In the genomic region with DNA sequence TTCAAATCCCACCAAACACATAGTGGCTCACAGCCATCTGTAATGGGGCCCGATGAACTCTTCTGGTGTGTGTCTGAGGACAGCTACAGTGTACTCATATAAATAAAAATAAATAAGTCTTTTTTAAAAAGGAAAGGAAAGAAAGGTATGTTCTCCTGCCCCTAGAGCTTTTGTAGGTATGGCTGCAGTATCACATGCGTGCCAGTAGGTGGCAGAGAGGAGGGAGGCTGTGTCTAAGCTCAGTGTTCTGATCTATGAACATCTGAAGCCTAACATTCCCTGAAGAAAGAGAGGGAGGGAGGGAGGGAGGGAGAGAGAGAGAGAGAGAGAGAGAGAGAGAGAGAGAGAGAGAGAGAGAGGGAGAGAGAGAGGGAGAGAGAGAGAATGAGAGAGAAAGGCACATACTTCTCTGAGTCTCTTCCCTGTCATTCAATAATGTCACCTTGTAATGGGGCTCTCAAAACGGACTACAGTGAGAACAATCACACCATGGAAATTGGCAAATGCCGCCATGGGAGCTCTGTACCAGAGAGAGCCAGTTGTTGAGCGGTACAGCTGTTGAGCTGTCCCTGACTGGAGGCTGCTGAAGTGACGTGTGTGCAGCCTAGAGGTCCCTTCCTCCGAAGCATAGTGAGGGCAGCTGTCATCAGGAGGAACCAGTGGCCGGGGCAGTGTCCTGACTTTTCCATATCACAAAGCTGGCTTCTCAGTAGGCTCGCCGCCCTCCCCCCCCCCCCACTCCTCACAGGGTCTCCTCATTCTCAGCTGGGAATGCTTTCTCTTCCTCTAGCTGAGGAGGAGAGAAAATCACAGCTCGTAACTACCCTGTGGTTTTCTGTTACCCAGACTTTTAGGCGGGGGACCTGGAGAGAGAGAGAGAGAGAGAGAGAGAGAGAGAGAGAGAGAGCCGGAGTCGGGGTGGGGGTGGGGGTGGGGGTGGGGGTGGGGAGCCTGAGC, we compare ENCODE assay signal across 7 mouse cellular contexts. TPM values are rescaled to one million over a fixed set of nuclear protein-coding genes. Genes with fewer than 3 reads are reported as not detected.
A peak's percentile ranks its signal among the peaks of the same experiment; 100 is the strongest.
DNase-seq lines count a peak whose midpoint lies in the region; ATAC-seq lines count a peak whose summit lies in the region.

No protein-coding gene starts in this region.

- no peaks in the 10 kb centered on the region; the same call in 1 of the 2 replicates for H3K4me1 ChIP-seq in embryonic facial prominence, embryonic 11.5 days (ENCODE audit: control insufficient read depth, insufficient read depth, low read length)
- peaks cover 8% of the 10 kb centered on the region for H3K4me1 ChIP-seq in hindbrain, embryonic 16.5 days (ENCODE audit: control insufficient read depth, insufficient read depth, low read depth, low read length)

- ATAC-seq in embryonic facial prominence, embryonic 11.5 days (replicated peaks; ENCODE audit: insufficient number of reproducible peaks, low FRiP score, low TSS enrichment, low read depth): peak; percentile 64; the same call in 1 of the 2 replicates
- peak; percentile 57; the same call in 1 of the 2 replicates for ATAC-seq in hindbrain, embryonic 16.5 days

- no peaks in the 10 kb centered on the region for H3K27me3 ChIP-seq in embryonic facial prominence, embryonic 11.5 days (ENCODE audit: control insufficient read depth, insufficient read depth, low read length)
- H3K27me3 ChIP-seq in hindbrain, embryonic 16.5 days (replicated peaks; ENCODE audit: control insufficient read depth, insufficient read depth, low read length): no peaks in the 10 kb centered on the region

- no peaks in the 10 kb centered on the region for H3K36me3 ChIP-seq in embryonic facial prominence, embryonic 11.5 days (replicated peaks; ENCODE audit: control insufficient read depth, insufficient read depth, low read depth, low read length)
- no peaks in the 10 kb centered on the region for H3K36me3 ChIP-seq in hindbrain, embryonic 16.5 days (ENCODE audit: control insufficient read depth, insufficient read depth, low read length)

- WGBS in embryonic facial prominence, embryonic 11.5 days: 24% methylated on average over 8 of the region's 14 CpGs
- 29% methylated on average over 10 of the region's 14 CpGs for WGBS in hindbrain, embryonic 16.5 days

- DNase-seq in urinary bladder, postnatal 25 days (ENCODE audit: low spot score): peak; percentile 30
- no peak for DNase-seq in urinary bladder, postnatal 36 days (ENCODE audit: low spot score in 2 of 2)
- DNase-seq in embryonic facial prominence, embryonic 11.5 days (ENCODE audit: low spot score): peak; percentile 64
- DNase-seq in mesoderm, embryonic 11.5 days (ENCODE audit: low read depth, low spot score): peak; percentile 67
- no peak for DNase-seq in right cerebral cortex, postnatal 4 days
- no peak for DNase-seq in MN1 (ENCODE audit: low spot score)

- H3K9me3 ChIP-seq in embryonic facial prominence, embryonic 11.5 days (replicated peaks; ENCODE audit: control insufficient read depth, low read length): no peaks in the 10 kb centered on the region
- no peaks in the 10 kb centered on the region for H3K9me3 ChIP-seq in hindbrain, embryonic 16.5 days (ENCODE audit: control insufficient read depth, low read length)

- H3K4me3 ChIP-seq in embryonic facial prominence, embryonic 11.5 days (ENCODE audit: low read depth, low read length): no peak overlapping the region
- H3K4me3 ChIP-seq in hindbrain, embryonic 16.5 days (ENCODE audit: low read length): no peak overlapping the region

- H3K27ac ChIP-seq in embryonic facial prominence, embryonic 11.5 days (replicated peaks; ENCODE audit: low read depth, low read length): peak overlapping the region; percentile 52
- no peak overlapping the region for H3K27ac ChIP-seq in hindbrain, embryonic 16.5 days (ENCODE audit: low read depth, low read length)

- H3K4me2 ChIP-seq in embryonic facial prominence, embryonic 11.5 days (ENCODE audit: low read depth, low read length): no peak overlapping the region
- H3K4me2 ChIP-seq in hindbrain, embryonic 16.5 days (ENCODE audit: low read length): no peak overlapping the region

- peak overlapping the region; percentile 25; the same call in 1 of the 2 replicates for H3K9ac ChIP-seq in embryonic facial prominence, embryonic 11.5 days (replicated peaks; ENCODE audit: low read length)
- H3K9ac ChIP-seq in hindbrain, embryonic 16.5 days (ENCODE audit: low read depth, low read length): no peak overlapping the region

RNA-seq across cellular contexts. Expression of gene Tifab, which starts 11.0 kb away (rescaled TPM):
- 0.36 and 0.38 TPM in 2 replicates for polyA plus RNA-seq in embryonic facial prominence, embryonic 11.5 days (2014; fragmentation: Nextera tagmentation; extraction: Ambion mirVana)
- 1.0 and 1.3 TPM in 2 replicates for polyA plus RNA-seq in hindbrain, embryonic 16.5 days (2015; fragmentation: Nextera tagmentation; extraction: Ambion mirVana)

RNA-seq across cellular contexts. Expression of gene H2afy, which starts 31.6 kb away (rescaled TPM):
- 628 and 651 TPM in 2 replicates for polyA plus RNA-seq in embryonic facial prominence, embryonic 11.5 days (2014; fragmentation: Nextera tagmentation; extraction: Ambion mirVana)
- 239 and 258 TPM in 2 replicates for polyA plus RNA-seq in hindbrain, embryonic 16.5 days (2015; fragmentation: Nextera tagmentation; extraction: Ambion mirVana)

Comparison
In these comparisons a context has a peak if more than half of its experiments do, and no peak if none do; other contexts are left out.
1. DNase-seq: peak in urinary bladder, postnatal 25 days (single experiment), embryonic facial prominence, embryonic 11.5 days (single experiment) and mesoderm, embryonic 11.5 days (single experiment); none in urinary bladder, postnatal 36 days (0 of 2), right cerebral cortex, postnatal 4 days (single experiment) and MN1 (single experiment).